Mouse (Mus musculus): ENCODE measurements around the gene Gpr4. TPM values are rescaled to one million over a fixed set of nuclear protein-coding genes. Genes with fewer than 3 reads are reported as not detected.

The Gpr4 gene
- polyA plus RNA-seq, 1 experiment: 6.5 TPM

GRCm38 (mm10) chr7:19180862-19181429, 31.4 kb upstream of the Gpr4 start:
- TF ChIP-seq CTCF (IDR thresholded peaks at IDR 0.05; ENCODE audit: extremely low read depth, insufficient read depth, low read length) (no peak), POLR2A (IDR thresholded peaks at IDR 0.05; ENCODE audit: extremely low read depth, insufficient read depth, low read length) (no peak)
- Histone ChIP-seq H3K27ac (ENCODE audit: insufficient read depth, low read length) (0 out of 2 replicates have a peak overlapping the region, but pooled peaks have one; percentile 32), H3K4me1 (ENCODE audit: control insufficient read depth, insufficient read depth, low read length) (peaks cover 3% of the 10 kb centered on the region; the same call in 1 of the 2 replicates), H3K4me3 (ENCODE audit: insufficient read depth, low read length) (peak overlapping the region; percentile 26)

GRCm38 (mm10) chr7:19184250-19184649, 28.1 kb upstream of the Gpr4 start:
- H3K4me3 ChIP-seq (ENCODE audit: insufficient read depth, low read length): no peak overlapping the region
- peak overlapping the region; percentile 76 for H3K27ac ChIP-seq (ENCODE audit: insufficient read depth, low read length)
- TF ChIP-seq POLR2A (IDR thresholded peaks at IDR 0.05; ENCODE audit: extremely low read depth, insufficient read depth, low read length) (no peak), CTCF (IDR thresholded peaks at IDR 0.05; ENCODE audit: extremely low read depth, insufficient read depth, low read length) (no peak)
- peaks cover 3% of the 10 kb centered on the region; the same call in 1 of the 2 replicates for H3K4me1 ChIP-seq (ENCODE audit: control insufficient read depth, insufficient read depth, low read length)

GRCm38 (mm10) chr7:19184758-19185157, 27.6 kb upstream of the Gpr4 start:
- peak overlapping the region; percentile 76 for H3K27ac ChIP-seq (ENCODE audit: insufficient read depth, low read length)
- peaks cover 3% of the 10 kb centered on the region; the same call in 1 of the 2 replicates for H3K4me1 ChIP-seq (ENCODE audit: control insufficient read depth, insufficient read depth, low read length)
- no peak overlapping the region for H3K4me3 ChIP-seq (ENCODE audit: insufficient read depth, low read length)
- TF ChIP-seq POLR2A (IDR thresholded peaks at IDR 0.05; ENCODE audit: extremely low read depth, insufficient read depth, low read length) (0 out of 2 replicates have a peak, but pooled peaks have one; percentile 30), CTCF (IDR thresholded peaks at IDR 0.05; ENCODE audit: extremely low read depth, insufficient read depth, low read length) (no peak)

- Histone ChIP-seq H3K4me3 (ENCODE audit: insufficient read depth, low read length) (no peak overlapping the region), H3K27ac (ENCODE audit: insufficient read depth, low read length) (no peak overlapping the region), H3K4me1 (ENCODE audit: control insufficient read depth, insufficient read depth, low read length) (no peaks in the 10 kb centered on the region)
- no peak for TF ChIP-seq POLR2A (IDR thresholded peaks at IDR 0.05; ENCODE audit: extremely low read depth, insufficient read depth, low read length)
- TF ChIP-seq CTCF (IDR thresholded peaks at IDR 0.05; ENCODE audit: extremely low read depth, insufficient read depth, low read length): peak; percentile 34; the same call in 1 of the 2 replicates
These were observed 17.7 kb upstream of the Gpr4 start for GRCm38 (mm10) chr7:19194676-19195075.

- Histone ChIP-seq H3K4me1 (ENCODE audit: control insufficient read depth, insufficient read depth, low read length) (no peaks in the 10 kb centered on the region), H3K4me3 (ENCODE audit: insufficient read depth, low read length) (no peak overlapping the region), H3K27ac (ENCODE audit: insufficient read depth, low read length) (no peak overlapping the region)
- TF ChIP-seq CTCF (IDR thresholded peaks at IDR 0.05; ENCODE audit: extremely low read depth, insufficient read depth, low read length) (peak; percentile 62), POLR2A (IDR thresholded peaks at IDR 0.05; ENCODE audit: extremely low read depth, insufficient read depth, low read length) (no peak)
These were observed 15.7 kb upstream of the Gpr4 start for GRCm38 (mm10) chr7:19196676-19197075.

GRCm38 (mm10) chr7:19197985-19198384, 14.4 kb upstream of the Gpr4 start:
- TF ChIP-seq CTCF (IDR thresholded peaks at IDR 0.05; ENCODE audit: extremely low read depth, insufficient read depth, low read length) (peak; percentile 50), POLR2A (IDR thresholded peaks at IDR 0.05; ENCODE audit: extremely low read depth, insufficient read depth, low read length) (no peak)
- Histone ChIP-seq H3K4me1 (ENCODE audit: control insufficient read depth, insufficient read depth, low read length) (no peaks in the 10 kb centered on the region), H3K27ac (ENCODE audit: insufficient read depth, low read length) (no peak overlapping the region), H3K4me3 (ENCODE audit: insufficient read depth, low read length) (no peak overlapping the region)

GRCm38 (mm10) chr7:19201660-19202059, 10.7 kb upstream of the Gpr4 start:
- no peaks in the 10 kb centered on the region for H3K4me1 ChIP-seq (ENCODE audit: control insufficient read depth, insufficient read depth, low read length)
- no peak for TF ChIP-seq CTCF (IDR thresholded peaks at IDR 0.05; ENCODE audit: extremely low read depth, insufficient read depth, low read length)
- TF ChIP-seq POLR2A (IDR thresholded peaks at IDR 0.05; ENCODE audit: extremely low read depth, insufficient read depth, low read length): no peak
- H3K27ac ChIP-seq (ENCODE audit: insufficient read depth, low read length): no peak overlapping the region
- H3K4me3 ChIP-seq (ENCODE audit: insufficient read depth, low read length): no peak overlapping the region

- Histone ChIP-seq H3K4me1 (ENCODE audit: control insufficient read depth, insufficient read depth, low read length) (no peaks in the 10 kb centered on the region), H3K27ac (ENCODE audit: insufficient read depth, low read length) (no peak overlapping the region), H3K4me3 (ENCODE audit: insufficient read depth, low read length) (no peak overlapping the region)
- TF ChIP-seq CTCF (IDR thresholded peaks at IDR 0.05; ENCODE audit: extremely low read depth, insufficient read depth, low read length) (no peak), POLR2A (IDR thresholded peaks at IDR 0.05; ENCODE audit: extremely low read depth, insufficient read depth, low read length) (no peak)
These were observed 10.1 kb upstream of the Gpr4 start for GRCm38 (mm10) chr7:19202065-19202850.

- Histone ChIP-seq H3K4me1 (ENCODE audit: control insufficient read depth, insufficient read depth, low read length) (0 out of 2 replicates have a peak, but pooled peaks cover 2% of the 10 kb centered on the region), H3K4me3 (ENCODE audit: insufficient read depth, low read length) (no peak overlapping the region)
- TF ChIP-seq POLR2A (IDR thresholded peaks at IDR 0.05; ENCODE audit: extremely low read depth, insufficient read depth, low read length) (no peak), CTCF (IDR thresholded peaks at IDR 0.05; ENCODE audit: extremely low read depth, insufficient read depth, low read length) (no peak)
These were observed 4.0 kb upstream of the Gpr4 start for GRCm38 (mm10) chr7:19208201-19208910.

More at GRCm38 (mm10) chr7:19208201-19208910, 4.0 kb upstream of the Gpr4 start:
- H3K27ac ChIP-seq (ENCODE audit: insufficient read depth, low read length): no peak overlapping the region
